Mouse (Mus musculus) urinary bladder, adult 2 months (tissue): ENCODE data around the gene Cts8. TPM values are rescaled to one million over a fixed set of nuclear protein-coding genes. Genes with fewer than 3 reads are reported as not detected.

Source experiments
- DNase-seq: peaks from one replicate; pipeline ENCODE4 v3.0.0; 2022; ENCODE audit warnings: low spot score
- polyA plus RNA-seq: library from polyadenylated mRNA; depleted of rRNA; stranded (reverse); fragments of >200 nt; gene quantifications from 2 replicates; pipeline ENCODE4 v1.2.3, GENCODE M21; 2012; rRNA removed

The Cts8 gene
- polyA plus RNA-seq = not detected in 2 replicates

DNA sequence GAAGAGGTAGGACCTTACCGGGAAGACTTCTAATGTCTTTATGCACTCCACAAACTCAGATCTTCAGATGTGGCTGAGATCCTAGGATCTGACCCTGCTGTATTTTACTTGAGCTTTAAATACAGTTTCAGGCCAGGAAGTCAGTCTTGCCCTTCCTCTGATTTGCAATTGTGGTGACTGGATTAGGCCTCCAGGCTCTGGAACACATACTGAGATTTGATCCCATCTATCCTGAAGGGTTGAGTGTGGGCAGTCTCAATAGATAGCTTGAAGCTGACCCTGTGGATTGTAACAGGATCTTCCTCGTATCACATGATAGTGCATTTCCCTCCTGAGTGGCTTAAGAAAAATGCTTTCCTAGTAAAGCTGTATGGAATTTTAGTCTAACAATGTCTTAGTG, at the start of gene Cts8:
Cts8 (minus strand) TSS at position 101 of the 400 bp plus-strand sequence.
- no peak for DNase-seq

GRCm38 (mm10) chr13:61288739-61289138, 33.6 kb upstream of the Cts8 start, which contains the start of gene Gm49398:
Gene Gm49398 (minus strand): TSS chr13:61288839.
- no peak for DNase-seq

DNA sequence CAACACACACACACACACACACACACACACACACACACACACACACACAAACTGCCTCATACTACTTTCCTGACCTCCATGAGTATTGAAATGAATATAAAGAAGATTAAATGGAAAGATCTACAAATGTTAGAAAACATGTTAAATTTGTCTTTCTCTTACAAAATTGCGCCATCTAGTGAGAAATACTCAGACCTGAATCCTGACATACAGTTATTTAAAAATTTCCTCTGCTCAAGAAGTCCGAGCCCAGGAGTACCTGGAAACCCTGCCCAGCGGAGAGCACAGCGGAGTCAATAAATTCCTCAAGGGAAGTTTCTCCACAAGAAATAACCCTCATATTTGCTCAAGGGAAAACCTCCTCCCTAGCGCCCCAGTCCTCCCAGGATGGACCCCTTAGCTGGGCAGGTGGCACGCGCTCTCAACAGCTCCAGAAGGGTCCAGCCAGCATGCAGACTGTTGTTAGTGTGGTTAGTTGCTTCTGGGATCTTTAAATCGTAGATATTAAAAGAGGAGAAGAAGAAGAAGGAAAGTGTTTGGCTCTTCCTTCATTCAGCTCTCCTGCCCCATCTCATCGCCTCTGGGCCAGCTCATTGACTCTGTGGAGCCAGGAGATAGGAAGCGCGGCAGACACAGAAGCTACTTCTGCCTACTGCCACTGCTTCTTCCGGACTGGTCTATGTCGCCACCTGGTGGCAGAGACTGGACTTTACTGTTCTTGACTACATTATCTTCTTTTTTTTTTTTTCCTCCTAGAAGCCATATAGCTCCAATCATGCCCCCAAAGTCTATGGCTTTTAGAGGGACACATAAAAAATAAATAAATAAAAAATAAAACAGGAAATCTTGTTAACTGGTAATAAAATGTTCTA, 13.8 kb downstream of the Cts8 start:
- peak; percentile 23 for DNase-seq

DNA sequence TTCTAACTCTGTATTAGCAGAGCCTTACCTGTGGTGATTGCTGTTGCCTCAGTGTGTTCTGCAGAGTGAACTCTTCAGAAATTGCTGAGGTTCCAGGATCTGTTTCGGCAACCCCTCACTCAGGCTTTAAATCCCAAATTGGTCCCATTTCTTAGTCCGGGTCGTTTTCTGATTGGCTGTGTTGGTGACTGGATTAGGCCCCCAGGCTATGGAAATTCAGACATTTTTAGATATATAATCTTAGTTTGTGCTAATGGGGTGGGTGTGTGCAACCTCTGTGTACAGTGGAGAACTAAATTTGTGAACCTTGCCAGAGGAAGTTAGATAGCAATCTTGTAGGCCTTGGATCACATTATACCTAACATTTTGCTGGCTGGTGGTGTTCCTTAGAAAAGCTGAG, 51.8 kb downstream of the Cts8 start, which contains the start of gene Cts6:
Cts6 (minus strand) TSS at position 101 of the 400 bp plus-strand sequence.
- no peak for DNase-seq

Other genes with a start within 250 kb of the Cts8 start
- gene Ctsj, start 249.4 kb downstream of the Cts8 start, polyA plus RNA-seq = not detected in 2 replicates
- gene Ctsq, start 214.7 kb downstream of the Cts8 start, polyA plus RNA-seq = not detected in 2 replicates
- not detected in 2 replicates for gene Ctsr, start 91.1 kb downstream of the Cts8 start, polyA plus RNA-seq
- not detected in 2 replicates for gene Cts6, start 51.9 kb downstream of the Cts8 start, polyA plus RNA-seq
- gene Gm49398, start 33.5 kb upstream of the Cts8 start, polyA plus RNA-seq = not detected in 2 replicates
- not detected in 2 replicates for gene Cts7, start 102.8 kb upstream of the Cts8 start, polyA plus RNA-seq